Mouse (Mus musculus) CD4-positive naive resting alpha-beta T cell, adult 76 days (primary cell): ENCODE measurements around the gene Tshz2. TPM values are rescaled to one million over a fixed set of nuclear protein-coding genes. Genes with fewer than 3 reads are reported as not detected.

Experiments
- total RNA-seq: library from RNA; stranded (reverse); gene quantifications from one replicate; pipeline ENCODE4 v1.2.4, GENCODE M21; 2023

Tshz2 gene
- total RNA-seq: 0.15 TPM

DNA sequence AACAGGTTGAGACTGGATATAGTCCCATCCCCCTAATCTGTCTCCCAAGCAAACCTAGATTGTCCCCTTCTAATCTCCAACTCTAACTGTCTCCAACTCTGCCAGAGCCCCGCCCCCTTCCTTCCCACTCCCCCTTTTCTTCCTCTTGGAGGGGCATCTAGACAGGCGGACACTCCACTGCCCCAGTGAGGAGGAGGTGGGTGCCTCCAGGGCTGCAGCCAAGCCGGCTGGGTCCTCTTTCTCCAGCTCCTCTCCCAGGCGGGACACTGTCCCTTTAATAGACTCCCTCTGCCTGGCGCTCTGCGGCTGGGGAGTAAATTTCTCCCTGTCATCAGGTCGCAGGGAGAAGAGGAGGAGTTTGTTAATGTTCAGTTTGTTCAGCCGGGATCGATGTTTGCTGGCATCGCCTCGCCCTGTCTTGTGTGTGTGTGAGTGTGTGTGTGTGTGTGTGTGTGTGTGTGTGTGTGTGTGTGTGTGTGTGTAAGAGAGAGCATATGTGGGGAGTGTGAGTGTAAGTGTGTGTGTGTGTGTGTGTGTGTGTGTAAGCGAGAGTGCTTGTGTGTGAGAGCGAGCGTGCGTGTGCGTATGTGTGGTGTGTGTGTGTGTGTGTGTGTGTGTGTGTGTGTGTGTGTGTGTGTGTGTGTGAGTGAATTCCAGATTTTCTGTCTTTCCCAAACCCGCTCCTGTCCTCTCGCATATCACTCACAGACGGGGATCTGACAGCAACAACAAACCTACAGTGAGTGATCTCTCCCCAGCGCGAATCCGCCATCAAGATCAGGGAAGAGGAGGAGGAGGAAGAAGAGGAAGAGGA, at the start of gene Tshz2:
Tshz2 (plus strand) TSS at position 676 of the 814 bp plus-strand sequence.

DNA sequence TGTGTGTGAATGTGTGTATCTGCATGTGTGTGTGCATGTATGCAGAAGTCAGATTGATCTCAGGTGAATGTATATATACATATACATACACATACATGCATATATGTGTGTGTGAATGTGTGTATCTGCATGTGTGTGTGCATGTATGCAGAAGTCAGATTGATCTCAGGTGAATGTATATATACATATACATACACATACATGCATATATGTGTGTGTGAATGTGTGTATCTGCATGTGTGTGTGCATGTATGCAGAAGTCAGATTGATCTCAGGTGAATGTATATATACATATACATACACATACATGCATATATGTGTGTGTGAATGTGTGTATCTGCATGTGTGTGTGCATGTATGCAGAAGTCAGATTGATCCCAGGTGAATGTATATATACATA, 45.2 kb upstream of the Tshz2 start, which contains the start of gene Gm11011:
Gm11011 (minus strand) TSS at position 101 of the 400 bp plus-strand sequence.

Other genes with a start within 250 kb of the Tshz2 start
- gene Gm11011, start 45.3 kb upstream of the Tshz2 start, total RNA-seq: not detected